Mouse (Mus musculus) myocyte (in vitro differentiated cells): ENCODE measurements at regions not wholly inside any gene's neighbourhood (a gene's known extent, or its start where the extent isn't known, plus 50 kb on each side); places are given as distances from the start of the nearest gene placed in this dataset.

Experiments used
- CEBPB ChIP-seq: IDR thresholded peaks from 2 replicates; pipeline ENCODE4 v1.6.1; 2011; ENCODE audit warnings: mild to moderate bottlenecking, moderate library complexity; ENCODE audit not compliant: poor library complexity, insufficient read depth, severe bottlenecking
- E2F4 ChIP-seq: IDR thresholded peaks from one replicate; pipeline ENCODE4 v1.6.1; 2011; ENCODE audit warnings: mild to moderate bottlenecking, control low read depth, moderate library complexity; ENCODE audit not compliant: insufficient read depth
- MAX ChIP-seq: IDR thresholded peaks from one replicate; pipeline ENCODE4 v1.6.1; 2011; ENCODE audit warnings: low read depth, mild to moderate bottlenecking, control low read depth
- MYOD1 ChIP-seq, 3 experiments: IDR thresholded peaks; one replicate each; pipeline ENCODE4 v1.6.1; 2011; ENCODE audit warnings: control low read depth in 2 of 3, low read depth in 2 of 3, mild to moderate bottlenecking in 2 of 3, moderate library complexity in 1 of 3; ENCODE audit not compliant: insufficient read length in 2 of 3, control insufficient read depth in 1 of 3
- MYOG ChIP-seq, 3 experiments: IDR thresholded peaks; one replicate each; pipeline ENCODE4 v1.6.1; 2011; ENCODE audit warnings: control low read depth in 2 of 3, low read depth in 2 of 3, mild to moderate bottlenecking in 2 of 3; ENCODE audit not compliant: insufficient read length in 2 of 3, control insufficient read depth in 1 of 3, insufficient read depth in 1 of 3
- POLR2A ChIP-seq: IDR thresholded peaks from one replicate; pipeline ENCODE4 v1.6.1; 2011; ENCODE audit warnings: low read depth, mild to moderate bottlenecking, control low read depth, moderate library complexity; ENCODE audit not compliant: insufficient read length
- POLR2AphosphoS2 ChIP-seq: IDR thresholded peaks from one replicate; pipeline ENCODE4 v1.6.1; 2011; ENCODE audit warnings: low read depth, control low read depth; ENCODE audit not compliant: insufficient read length
- REST ChIP-seq: IDR thresholded peaks from one replicate; pipeline ENCODE4 v1.6.1; 2011; ENCODE audit warnings: mild to moderate bottlenecking, control low read depth, moderate library complexity; ENCODE audit not compliant: insufficient read depth, insufficient read length
- SRF ChIP-seq: IDR thresholded peaks from one replicate; pipeline ENCODE4 v1.6.1; 2011; ENCODE audit warnings: low read depth; ENCODE audit not compliant: control insufficient read depth, insufficient read length
- TCF12 ChIP-seq: IDR thresholded peaks from one replicate; pipeline ENCODE4 v1.6.1; 2011; ENCODE audit warnings: mild to moderate bottlenecking, control low read depth; ENCODE audit not compliant: poor library complexity, insufficient read depth, severe bottlenecking
- TCF3 ChIP-seq: IDR thresholded peaks from one replicate; pipeline ENCODE4 v1.6.1; 2011; ENCODE audit warnings: low read depth, control low read depth; ENCODE audit not compliant: insufficient read length
- USF1 ChIP-seq: IDR thresholded peaks from one replicate; pipeline ENCODE4 v1.6.1; 2011; ENCODE audit warnings: low read depth, mild to moderate bottlenecking, control low read depth, moderate library complexity

DNA sequence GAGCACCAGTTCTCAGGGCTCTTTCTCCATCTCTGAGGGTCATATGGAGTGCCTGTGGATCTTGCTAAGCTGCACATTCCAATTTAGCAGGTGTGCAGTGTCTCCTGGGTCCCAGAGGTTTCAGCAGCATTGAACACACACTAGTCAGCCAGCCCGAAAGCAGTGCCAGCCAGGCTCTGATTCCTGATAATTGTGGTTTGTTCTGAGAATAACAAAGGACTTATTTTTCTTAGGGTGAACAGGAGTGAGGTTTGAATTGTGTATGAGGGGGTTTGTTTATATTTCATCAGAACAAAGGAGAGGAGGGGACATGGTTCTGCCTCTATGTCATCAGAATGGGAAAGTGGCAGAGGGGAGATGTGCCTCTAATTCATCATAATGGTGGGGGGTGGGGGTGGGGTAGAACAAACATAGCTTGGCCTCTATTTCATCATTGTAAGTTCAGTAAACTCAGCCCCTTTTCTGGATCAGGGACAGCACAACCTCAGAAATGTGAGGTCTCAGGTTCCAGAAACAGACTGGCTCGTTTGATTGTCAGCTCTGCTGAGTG lies 191.8 kb upstream of the Nlrp1b start:
- TF ChIP-seq TCF12: no peak
- no peak for TF ChIP-seq CEBPB
- TF ChIP-seq POLR2AphosphoS2: no peak
- TF ChIP-seq POLR2A: no peak
- TF ChIP-seq MAX: no peak
- no peak for TF ChIP-seq USF1
- TF ChIP-seq MYOD1 (IDR thresholded peaks at IDR 0.05; ENCODE audit: control insufficient read depth in 1 of 3, insufficient read length in 2 of 3, low read depth in 2 of 3): no peak
- no peak for TF ChIP-seq MYOG (IDR thresholded peaks at IDR 0.05; ENCODE audit: control insufficient read depth in 1 of 3, insufficient read depth in 1 of 3, insufficient read length in 2 of 3, low read depth in 2 of 3)
- no peak for TF ChIP-seq REST
- no peak for TF ChIP-seq E2F4
- no peak for TF ChIP-seq TCF3
- no peak for TF ChIP-seq SRF
